Mouse (Mus musculus) limb, embryonic 14.5 days (tissue): ENCODE results near the gene Rnf213. TPM values are rescaled to one million over a fixed set of nuclear protein-coding genes. Genes with fewer than 3 reads are reported as not detected.

ENCODE experiments used
- ATAC-seq: fragments of 200-750 bp; cut with Nextera tagmentation; 2 replicates; pipeline ENCODE4 v1.8.0; 2017; ENCODE audit warnings: low read depth, moderate number of reproducible peaks, moderate TSS enrichment; ENCODE audit not compliant: low FRiP score
- DNase-seq: peaks from one replicate; pipeline ENCODE4 v3.0.0-alpha.2; 2015; ENCODE audit warnings: low spot score
- H3K27ac ChIP-seq: fragments of 300-500 bp; sonication (generic); replicated peaks from 2 replicates; pipeline ENCODE4 v1.5.1; 2014; ENCODE audit warnings: low read depth, mild to moderate bottlenecking, low read length, moderate library complexity, mixed read lengths
- H3K27me3 ChIP-seq: fragments of 300-500 bp; sonication (generic); 2 replicates; pipeline ENCODE4 v1.6.1; 2014; ENCODE audit warnings: low read length, mixed read lengths; ENCODE audit not compliant: control insufficient read depth, insufficient read depth
- H3K36me3 ChIP-seq: fragments of 300-500 bp; sonication (generic); 2 replicates; pipeline ENCODE4 v1.6.1; 2014; ENCODE audit warnings: mild to moderate bottlenecking, low read length, moderate library complexity, mixed read lengths; ENCODE audit not compliant: control insufficient read depth, insufficient read depth
- H3K4me1 ChIP-seq: fragments of 300-500 bp; sonication (generic); 2 replicates; pipeline ENCODE4 v1.6.1; 2014; ENCODE audit warnings: antibody characterized with exemption, low read length, mixed read lengths; ENCODE audit not compliant: control insufficient read depth, insufficient read depth
- H3K4me2 ChIP-seq: fragments of 300-500 bp; sonication (generic); replicated peaks from 2 replicates; pipeline ENCODE4 v1.6.1; 2014; ENCODE audit warnings: low read depth, mild to moderate bottlenecking, low read length, moderate library complexity; ENCODE audit not compliant: severe bottlenecking
- H3K4me3 ChIP-seq: fragments of 300-500 bp; sonication (generic); replicated peaks from 2 replicates; pipeline ENCODE4 v1.5.1; 2014; ENCODE audit warnings: low read length
- H3K9ac ChIP-seq: fragments of 300-500 bp; sonication (generic); 2 replicates; pipeline ENCODE4 v1.6.1; 2014; ENCODE audit warnings: mild to moderate bottlenecking, low read depth, low read length, moderate library complexity; ENCODE audit not compliant: severe bottlenecking
- H3K9me3 ChIP-seq: fragments of 300-500 bp; sonication (generic); 2 replicates; pipeline ENCODE4 v1.6.1; 2016; ENCODE audit warnings: low read length; ENCODE audit not compliant: control insufficient read depth
- POLR2A ChIP-seq: fragments of 200-500 bp; IDR thresholded peaks from 2 replicates; pipeline ENCODE4 v1.8.0; 2012; ENCODE audit warnings: inconsistent platforms, mild to moderate bottlenecking, moderate library complexity, borderline replicate concordance; ENCODE audit not compliant: insufficient read depth, insufficient read length; ENCODE audit errors: extremely low read depth
- WGBS: fragments of 180-500 bp; shearing (Covaris S2); extraction: QIAGEN DNeasy Blood & Tissue Kit; methylation state at CpG from one replicate; pipeline ENCODE4 v1.1.7; 2014; 5-methylcytosine and 5-hydroxymethylcytosine counted together
- polyA plus RNA-seq, 2 experiments: library from polyadenylated mRNA; depleted of rRNA in 1 of 2; stranded (reverse) in 1 of 2; unstranded in 1 of 2; fragments of >200 nt; fragmentation: Nextera tagmentation in 1 of 2; extraction: Ambion mirVana in 1 of 2; gene quantifications; 2 replicates each; pipeline versions ENCODE4 v1.2.1 to v1.2.3; 2012 to 2014

Gene Rnf213
- polyA plus RNA-seq, 2 experiments = 5.8 to 9.5 TPM

DNA sequence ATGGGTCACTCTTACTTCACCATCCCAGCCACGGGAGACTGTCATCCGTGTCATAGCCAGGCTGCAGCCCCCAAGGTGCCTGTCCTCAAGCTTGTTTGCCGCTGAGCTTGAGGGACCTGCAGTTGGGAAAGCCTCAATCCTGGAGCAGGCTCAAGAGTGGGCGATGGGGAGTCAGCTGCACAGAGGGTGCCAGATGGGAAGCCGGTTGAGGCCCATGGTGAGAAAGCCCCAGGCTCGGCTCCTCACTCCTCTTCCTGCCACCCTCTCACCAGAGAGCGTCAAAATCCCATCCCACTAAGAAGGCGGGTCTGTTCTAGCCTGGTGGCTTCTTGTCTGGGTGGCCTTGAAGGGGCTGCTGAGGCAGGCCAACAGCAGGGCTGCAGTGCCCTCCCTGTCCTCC is 114.9 kb downstream of the Rnf213 start:
- Histone ChIP-seq H3K4me2 (no peak overlapping the region), H3K4me1 (no peaks in the 10 kb centered on the region), H3K9me3 (no peaks in the 10 kb centered on the region), H3K9ac (no peak overlapping the region), H3K4me3 (no peak overlapping the region), H3K27me3 (no peaks in the 10 kb centered on the region), H3K27ac (no peak overlapping the region), H3K36me3 (peaks cover 50% of the 10 kb centered on the region)
- no peak for TF ChIP-seq POLR2A
- ATAC-seq (no peak), DNase-seq (no peak)
- WGBS = 82% methylated on average over 8 of the region's 8 CpGs

DNA sequence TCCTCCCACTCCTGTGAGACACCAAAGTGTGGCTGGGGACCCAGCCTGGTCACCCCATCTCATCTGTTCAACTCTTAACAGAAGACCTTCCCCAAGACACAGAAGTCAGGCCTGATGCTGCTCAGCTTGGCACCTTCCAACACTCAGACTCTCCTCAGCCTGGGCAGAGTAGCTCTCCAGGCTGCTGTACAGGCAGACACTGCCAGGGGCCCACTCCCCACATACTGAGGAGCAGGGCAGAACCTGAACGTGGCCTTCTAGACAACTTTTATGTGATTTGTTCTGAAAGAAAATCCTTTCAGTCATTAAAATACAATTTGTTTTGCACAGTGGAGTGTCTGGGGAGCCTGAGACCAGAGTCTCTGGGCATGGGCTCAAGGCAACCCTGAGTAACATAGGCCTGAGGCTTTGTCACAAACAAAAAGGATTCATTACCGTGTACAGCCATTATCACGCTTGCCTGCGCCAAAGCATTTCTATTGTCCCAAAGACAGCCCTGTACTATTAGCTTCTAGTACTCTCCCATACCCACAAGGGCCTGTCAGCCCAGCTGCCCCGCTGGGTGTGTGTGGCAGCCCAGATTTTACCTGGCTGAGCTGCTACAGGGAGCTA is 116.4 kb downstream of the Rnf213 start:
- no peak for TF ChIP-seq POLR2A
- Histone ChIP-seq H3K9ac (no peak overlapping the region), H3K27me3 (no peaks in the 10 kb centered on the region), H3K4me3 (no peak overlapping the region), H3K9me3 (no peaks in the 10 kb centered on the region), H3K27ac (no peak overlapping the region), H3K4me1 (peaks cover 6% of the 10 kb centered on the region), H3K36me3 (peaks cover 36% of the 10 kb centered on the region), H3K4me2 (no peak overlapping the region)
- DNase-seq (no peak), ATAC-seq (no peak)
- WGBS = 69% methylated on average over 5 of the region's 5 CpGs

DNA sequence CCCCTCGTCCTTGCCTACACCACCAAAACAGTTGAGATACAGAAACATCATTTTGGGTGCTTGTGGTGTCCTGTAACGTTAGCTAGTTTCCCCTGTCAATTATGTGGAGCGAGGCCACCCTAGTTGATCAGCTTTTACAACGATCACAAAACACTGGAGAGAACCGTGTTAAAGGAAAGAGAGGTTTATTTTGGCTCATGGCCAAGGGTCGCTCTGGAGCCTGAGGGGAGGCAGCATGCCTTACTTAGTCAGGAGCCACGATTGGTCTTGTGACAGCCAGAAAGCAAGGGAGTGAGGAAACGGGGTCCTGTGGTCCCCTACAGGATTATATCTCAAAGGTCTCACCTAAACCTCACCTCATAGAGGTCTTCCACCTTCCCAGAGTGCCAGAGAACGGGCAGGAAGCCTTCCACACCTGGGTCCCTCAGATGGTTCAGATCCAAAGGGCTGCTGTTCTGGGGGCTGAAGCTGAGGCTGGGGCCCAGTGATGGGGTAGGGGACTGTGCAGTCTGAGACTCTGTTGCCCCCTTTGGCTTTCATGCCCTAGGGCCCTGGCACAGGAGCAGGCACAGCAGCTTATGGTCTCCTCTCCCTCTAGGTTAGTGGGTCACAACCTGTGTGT is 120.2 kb downstream of the Rnf213 start:
- Histone ChIP-seq H3K4me1 (peaks cover 17% of the 10 kb centered on the region), H3K4me3 (no peak overlapping the region), H3K9me3 (no peaks in the 10 kb centered on the region), H3K4me2 (no peak overlapping the region), H3K9ac (no peak overlapping the region), H3K27me3 (no peaks in the 10 kb centered on the region), H3K27ac (no peak overlapping the region), H3K36me3 (peaks cover 5% of the 10 kb centered on the region)
- WGBS = 31% methylated on average over 9 of the region's 9 CpGs
- no peak for ATAC-seq
- no peak for DNase-seq
- TF ChIP-seq POLR2A = no peak

DNA sequence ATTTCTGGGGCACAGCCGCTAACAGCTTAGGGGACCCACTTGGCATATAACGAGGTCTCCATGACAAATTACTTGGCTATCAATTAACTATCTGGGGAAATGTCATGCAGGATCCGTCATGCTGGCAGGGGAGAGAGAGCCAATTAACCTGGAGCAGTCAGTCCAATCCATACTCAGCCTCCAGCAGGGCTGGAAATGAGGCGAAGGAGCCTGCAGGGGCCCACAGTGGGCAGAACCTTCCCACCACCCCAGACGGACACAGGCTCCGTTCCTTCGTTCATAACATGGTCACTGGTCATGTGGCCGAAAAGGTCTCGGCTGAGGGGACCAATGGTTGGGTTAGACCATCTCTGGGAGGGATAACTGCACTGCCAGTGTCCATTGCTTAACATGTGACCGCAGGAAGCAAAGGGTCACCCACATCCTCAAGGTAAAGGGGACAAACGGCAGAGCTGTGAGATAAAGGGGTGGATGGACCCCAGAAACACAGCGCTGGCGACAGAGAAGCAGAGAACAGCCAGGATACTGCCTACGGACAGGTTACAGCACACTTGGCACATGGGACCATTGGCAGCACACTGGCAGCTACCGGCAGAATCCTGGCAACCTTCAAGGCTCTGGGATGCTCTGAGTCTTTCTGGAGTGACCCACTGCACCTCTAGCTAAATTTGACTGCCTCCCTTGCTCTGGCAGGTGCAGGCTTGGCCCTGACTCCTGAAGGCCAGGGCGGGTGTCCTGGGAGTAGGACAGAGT is 121.4 kb downstream of the Rnf213 start:
- 53% methylated on average over 16 of the region's 16 CpGs for WGBS
- Histone ChIP-seq H3K4me3 (no peak overlapping the region), H3K4me1 (peaks cover 17% of the 10 kb centered on the region), H3K4me2 (peak overlapping the region; percentile 34; the same call in 1 of the 2 replicates), H3K27ac (no peak overlapping the region), H3K9ac (no peak overlapping the region), H3K27me3 (no peaks in the 10 kb centered on the region), H3K36me3 (no peaks in the 10 kb centered on the region; the same call in 1 of the 2 replicates), H3K9me3 (no peaks in the 10 kb centered on the region)
- no peak for TF ChIP-seq POLR2A
- ATAC-seq (no peak), DNase-seq (no peak)

DNA sequence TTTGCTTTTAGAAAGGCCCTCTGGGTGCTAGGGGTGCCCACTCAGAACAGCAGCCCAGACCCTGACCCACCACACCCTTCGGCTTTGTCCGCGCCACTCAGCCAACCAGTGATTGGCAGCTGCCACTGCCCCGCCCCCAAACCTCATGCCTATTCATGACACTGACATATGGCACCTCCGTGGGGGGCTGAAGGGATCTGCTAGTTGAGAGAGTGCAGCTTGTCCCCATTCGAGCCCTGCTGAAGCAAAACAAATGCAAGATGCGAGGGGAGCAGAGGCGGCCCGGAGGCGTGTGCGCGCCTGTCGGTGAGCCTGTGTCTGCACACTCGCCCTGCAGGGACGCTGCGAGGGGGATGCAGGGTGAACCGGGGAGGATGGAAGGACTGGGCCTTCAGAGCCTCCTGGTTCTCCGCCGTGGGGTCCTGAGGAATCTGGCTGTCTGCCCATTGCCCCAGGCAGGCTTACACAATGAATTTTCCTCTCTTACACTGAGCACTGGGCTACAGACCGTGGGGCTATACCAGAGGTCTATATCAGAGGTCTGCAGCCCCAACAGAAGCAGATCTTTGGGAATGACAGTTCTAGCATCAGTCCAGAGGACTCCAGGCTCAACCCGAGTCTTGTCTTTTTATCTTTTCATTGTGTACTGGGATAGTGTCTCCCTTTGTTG is 122.2 kb downstream of the Rnf213 start:
- Histone ChIP-seq H3K36me3 (no peaks in the 10 kb centered on the region), H3K4me1 (peaks cover 17% of the 10 kb centered on the region), H3K4me2 (peak overlapping the region; percentile 34), H3K9me3 (no peaks in the 10 kb centered on the region), H3K27me3 (no peaks in the 10 kb centered on the region), H3K9ac (peak overlapping the region; percentile 18; the same call in 1 of the 2 replicates), H3K27ac (no peak overlapping the region), H3K4me3 (0 out of 2 replicates have a peak overlapping the region, but pooled peaks have one; percentile 14)
- DNase-seq (no peak), ATAC-seq (peak; percentile 23; the same call in 1 of the 2 replicates)
- WGBS = 4% methylated on average over 20 of the region's 21 CpGs
- TF ChIP-seq POLR2A = no peak
